In genomic region chr5:36997996-36998395, GRCm38 (mm10) we compare ENCODE assay signal across 16 mouse cellular contexts. TPM values are rescaled to one million over a fixed set of nuclear protein-coding genes. Genes with fewer than 3 reads are reported as not detected.
A peak's percentile ranks its signal among the peaks of the same experiment; 100 is the strongest.
DNase-seq lines count a peak whose midpoint lies in the region; ATAC-seq and TF ChIP-seq lines count a peak whose summit lies in the region.
"Had no signal": no experiment of that assay in that cellular context is flagged by ENCODE, and none has a peak within 500 bp of the region (broad histone marks: within the 10 kb centered on the region; RNA-seq: fewer than 3 reads in every experiment).

No protein-coding gene starts in this region.

- ATAC-seq in lung, postnatal 0 days: no peak
- ATAC-seq in midbrain, postnatal 0 days (ENCODE audit: low FRiP score): no peak
- ATAC-seq: forebrain, embryonic 15.5 days; liver, postnatal 0 days had no signal

- H3K9me3 ChIP-seq in lung, postnatal 0 days (ENCODE audit: low read length): no peaks in the 10 kb centered on the region
- no peaks in the 10 kb centered on the region for H3K9me3 ChIP-seq in midbrain, postnatal 0 days (ENCODE audit: low read length)
- H3K9me3 ChIP-seq: forebrain, embryonic 15.5 days had no signal

- peak; percentile 9 for DNase-seq in lung, postnatal 0 days (ENCODE audit: low spot score)
- no peak for DNase-seq in lung, postnatal 10 days
- DNase-seq in ZHBTc4 (ENCODE audit: low read depth, low spot score): peak; percentile 39
- peak; percentile 23 to 24 for DNase-seq in monocyte, adult 2 months (ENCODE audit: low read depth in 1 of 2, low spot score in 2 of 2)
- DNase-seq in thymus, postnatal 36 days: peak; percentile 63 to 81
- no peak for DNase-seq in spleen, postnatal 10 days (ENCODE audit: low spot score in 2 of 2)
- DNase-seq in midbrain, postnatal 0 days (ENCODE audit: low spot score): no peak
- DNase-seq: adrenal gland, adult 8-10 months; B cell, adult 2 months; cerebellum, adult 9-11 months; gastrocnemius, postnatal 10 days; liver, postnatal 0 days had no signal

- no peak for TF ChIP-seq CTCF in lung, postnatal 0 days (IDR thresholded peaks at IDR 0.05)
- no peak for TF ChIP-seq CTCF in midbrain, postnatal 0 days (IDR thresholded peaks at IDR 0.05)

- no peak overlapping the region for H3K4me3 ChIP-seq in lung, postnatal 0 days (ENCODE audit: low read depth, low read length)
- H3K4me3 ChIP-seq in midbrain, postnatal 0 days (ENCODE audit: low read depth, low read length): no peak overlapping the region
- H3K4me3 ChIP-seq: forebrain, embryonic 15.5 days; left cerebral cortex, adult 2 months had no signal

- H3K4me2 ChIP-seq in lung, postnatal 0 days (replicated peaks; ENCODE audit: low read depth, low read length): no peak overlapping the region
- no peak overlapping the region for H3K4me2 ChIP-seq in midbrain, postnatal 0 days (ENCODE audit: low read depth, low read length, poor library complexity, severe bottlenecking)
- H3K4me2 ChIP-seq: forebrain, embryonic 15.5 days; heart, embryonic 11.5 days had no signal

- TF ChIP-seq EP300 in lung, postnatal 0 days (IDR thresholded peaks at IDR 0.05): no peak

- H3K4me1 ChIP-seq in lung, postnatal 0 days (ENCODE audit: insufficient read depth, low read depth, low read length): no peaks in the 10 kb centered on the region
- H3K4me1 ChIP-seq in midbrain, postnatal 0 days (ENCODE audit: insufficient read depth, low read length): no peaks in the 10 kb centered on the region
- H3K4me1 ChIP-seq: forebrain, embryonic 15.5 days had no signal

- H3K27me3 ChIP-seq in lung, postnatal 0 days (replicated peaks; ENCODE audit: insufficient read depth, low read length): no peaks in the 10 kb centered on the region
- no peaks in the 10 kb centered on the region for H3K27me3 ChIP-seq in midbrain, postnatal 0 days (ENCODE audit: insufficient read depth, low read length)
- H3K27me3 ChIP-seq: forebrain, embryonic 15.5 days had no signal

- WGBS in lung, postnatal 0 days: 37% methylated on average over 5 of the region's 5 CpGs
- WGBS in midbrain, postnatal 0 days: 43% methylated on average over 5 of the region's 5 CpGs

- H3K36me3 ChIP-seq in lung, postnatal 0 days (ENCODE audit: insufficient read depth, low read length): no peaks in the 10 kb centered on the region
- no peaks in the 10 kb centered on the region for H3K36me3 ChIP-seq in midbrain, postnatal 0 days (ENCODE audit: insufficient read depth, low read length)
- H3K36me3 ChIP-seq: forebrain, embryonic 15.5 days; G1E had no signal

- no peak overlapping the region for H3K9ac ChIP-seq in lung, postnatal 0 days (replicated peaks; ENCODE audit: low read depth)
- no peak overlapping the region for H3K9ac ChIP-seq in midbrain, postnatal 0 days (replicated peaks; ENCODE audit: low read length, poor library complexity, severe bottlenecking)
- H3K9ac ChIP-seq: forebrain, embryonic 15.5 days; liver, postnatal 0 days had no signal

- H3K27ac ChIP-seq in lung, postnatal 0 days (ENCODE audit: low read length): no peak overlapping the region
- H3K27ac ChIP-seq in midbrain, postnatal 0 days (ENCODE audit: low read depth, low read length): no peak overlapping the region
- H3K27ac ChIP-seq: forebrain, embryonic 15.5 days; left cerebral cortex, adult 2 months had no signal

RNA-seq across cellular contexts. Expression of gene Wfs1, which starts 9.0 kb away (rescaled TPM):
- 6.5 and 7.2 TPM in 2 replicates for polyA plus RNA-seq in lung, postnatal 0 days (2015; fragmentation: Nextera tagmentation; extraction: Ambion mirVana)
- 11.3 and 14.0 TPM in 2 replicates for total RNA-seq in midbrain, postnatal 0 days (2014; rRNA removed)
- polyA plus RNA-seq in midbrain, postnatal 0 days (2015; fragmentation: Nextera tagmentation; extraction: Ambion mirVana): 11.9 and 12.8 TPM in 2 replicates

Comparison
In these comparisons a context has a peak if more than half of its experiments do, and no peak if none do; other contexts are left out.
1. DNase-seq: peak in lung, postnatal 0 days (single experiment), ZHBTc4 (single experiment), monocyte, adult 2 months (2 of 2) and thymus, postnatal 36 days (2 of 2); none in lung, postnatal 10 days (single experiment), spleen, postnatal 10 days (0 of 2) and midbrain, postnatal 0 days (single experiment).